Mouse (Mus musculus) embryonic facial prominence, embryonic 10.5 days (tissue): ENCODE data around the gene 1700019D03Rik. TPM values are rescaled to one million over a fixed set of nuclear protein-coding genes. Genes with fewer than 3 reads are reported as not detected.
"Not testable (repeated sequence)": the region's sequence is repeated elsewhere in the genome, so short reads cannot be mapped to it uniquely, and the experiment has no call there.

Experiments used
- DNase-seq: peaks from one replicate; pipeline ENCODE4 v3.0.0-alpha.2; 2017; ENCODE audit warnings: low spot score
- H3K27ac ChIP-seq: fragments of 300-500 bp; sonication (generic); replicated peaks from 2 replicates; pipeline ENCODE4 v1.5.1; 2016; ENCODE audit warnings: mild to moderate bottlenecking
- H3K27me3 ChIP-seq: fragments of 300-500 bp; sonication (generic); replicated peaks from 2 replicates; pipeline ENCODE4 v1.6.1; 2016; ENCODE audit warnings: low read depth, mild to moderate bottlenecking; ENCODE audit not compliant: poor library complexity, severe bottlenecking
- H3K36me3 ChIP-seq: fragments of 300-500 bp; sonication (generic); replicated peaks from 2 replicates; pipeline ENCODE4 v1.6.1; 2016; ENCODE audit warnings: mild to moderate bottlenecking, moderate library complexity
- H3K4me1 ChIP-seq: fragments of 300-500 bp; sonication (generic); 2 replicates; pipeline ENCODE4 v1.6.1; 2016
- H3K4me3 ChIP-seq: fragments of 300-500 bp; sonication (generic); 2 replicates; pipeline ENCODE4 v1.5.1; 2016; ENCODE audit warnings: mild to moderate bottlenecking, moderate library complexity
- H3K9me3 ChIP-seq: fragments of 300-500 bp; sonication (generic); 2 replicates; pipeline ENCODE4 v1.6.1; 2016; ENCODE audit warnings: mild to moderate bottlenecking
- WGBS: fragments of 180-500 bp; shearing (Covaris S2); methylation state at CpG from one replicate; pipeline ENCODE4 v1.1.7; 2016; 5-methylcytosine and 5-hydroxymethylcytosine counted together
- polyA plus RNA-seq: library from polyadenylated mRNA; unstranded; fragments of >200 nt; fragmentation: Nextera tagmentation; extraction: Ambion mirVana; gene quantifications from 2 replicates; pipeline ENCODE4 v1.2.1, GENCODE M21; 2016

1700019D03Rik gene
- polyA plus RNA-seq, 1 experiment from 2014 or later, result 4.6 TPM

GRCm38 (mm10) chr1:52952551-52953397 is 67.2 kb downstream of the 1700019D03Rik start:
- H3K27ac ChIP-seq, result peak overlapping the region; percentile 81
- peaks cover 22% of the 10 kb centered on the region for H3K27me3 ChIP-seq
- no peaks in the 10 kb centered on the region for H3K9me3 ChIP-seq
- H3K4me3 ChIP-seq, result peak overlapping the region; percentile 77
- WGBS, result under 1% methylated on average over 47 of the region's 47 CpGs
- H3K4me1 ChIP-seq, result peaks cover 25% of the 10 kb centered on the region
- H3K36me3 ChIP-seq, result no peaks in the 10 kb centered on the region
- DNase-seq, result peak; percentile 55

GRCm38 (mm10) chr1:52952143-52952542 is 67.8 kb downstream of the 1700019D03Rik start:
- H3K4me3 ChIP-seq, result peak overlapping the region; percentile 77
- peak overlapping the region; percentile 81 for H3K27ac ChIP-seq
- no peaks in the 10 kb centered on the region for H3K36me3 ChIP-seq
- peaks cover 25% of the 10 kb centered on the region for H3K4me1 ChIP-seq
- peaks cover 22% of the 10 kb centered on the region for H3K27me3 ChIP-seq
- WGBS, result 5% methylated on average over 5 of the region's 5 CpGs
- DNase-seq, result no peak
- H3K9me3 ChIP-seq, result no peaks in the 10 kb centered on the region

GRCm38 (mm10) chr1:52951146-52951868 is 68.7 kb downstream of the 1700019D03Rik start:
- peaks cover 25% of the 10 kb centered on the region for H3K4me1 ChIP-seq
- no peaks in the 10 kb centered on the region for H3K36me3 ChIP-seq
- H3K9me3 ChIP-seq, result no peaks in the 10 kb centered on the region
- no peak overlapping the region for H3K27ac ChIP-seq
- 58% methylated on average over 5 of the region's 5 CpGs for WGBS
- H3K27me3 ChIP-seq, result peaks cover 22% of the 10 kb centered on the region
- peak; percentile 18 for DNase-seq
- no peak overlapping the region for H3K4me3 ChIP-seq

- Histone ChIP-seq H3K27ac (no peak overlapping the region), H3K4me1 (peaks cover 15% of the 10 kb centered on the region), H3K4me3 (no peak overlapping the region), H3K27me3 (peaks cover 1% of the 10 kb centered on the region), H3K9me3 (no peaks in the 10 kb centered on the region), H3K36me3 (no peaks in the 10 kb centered on the region)
- DNase-seq, result no peak
- 85% methylated on average over 5 of the region's 5 CpGs for WGBS
Measured at GRCm38 (mm10) chr1:52947895-52948294, 72.1 kb downstream of the 1700019D03Rik start.

- H3K27ac ChIP-seq, result no peak overlapping the region
Measured at GRCm38 (mm10) chr1:52939021-52939420, 81.0 kb downstream of the 1700019D03Rik start.

GRCm38 (mm10) chr1:52934494-52934893 is 85.5 kb downstream of the 1700019D03Rik start:
- H3K27ac ChIP-seq, result no peak overlapping the region
- H3K27me3 ChIP-seq, result no peaks in the 10 kb centered on the region
- no peaks in the 10 kb centered on the region for H3K4me1 ChIP-seq
- H3K9me3 ChIP-seq, result peaks cover 11% of the 10 kb centered on the region; the same call in 1 of the 2 replicates
- DNase-seq, result no peak
- WGBS, result 92% methylated on average over 5 of the region's 5 CpGs
- no peak overlapping the region for H3K4me3 ChIP-seq
- H3K36me3 ChIP-seq, result no peaks in the 10 kb centered on the region

More at GRCm38 (mm10) chr1:52939021-52939420, 81.0 kb downstream of the 1700019D03Rik start:
- no peaks in the 10 kb centered on the region for H3K27me3 ChIP-seq
- no peak for DNase-seq
- H3K9me3 ChIP-seq, result peaks cover 11% of the 10 kb centered on the region; the same call in 1 of the 2 replicates
- WGBS, result 93% methylated on average over 1 of the region's 1 CpGs
- H3K36me3 ChIP-seq, result no peaks in the 10 kb centered on the region
- H3K4me3 ChIP-seq, result no peak overlapping the region
- H3K4me1 ChIP-seq, result no peaks in the 10 kb centered on the region

GRCm38 (mm10) chr1:52924482-52924881 is 95.5 kb downstream of the 1700019D03Rik start:
- H3K9me3 ChIP-seq, H3K4me3 ChIP-seq, H3K27me3 ChIP-seq, H3K36me3 ChIP-seq, DNase-seq, H3K4me1 ChIP-seq, H3K27ac ChIP-seq: not testable (repeated sequence)
- 63% methylated on average over 1 of the region's 1 CpGs for WGBS

- not testable (repeated sequence) for H3K4me3 ChIP-seq, DNase-seq, H3K27ac ChIP-seq, H3K4me1 ChIP-seq, H3K9me3 ChIP-seq, H3K27me3 ChIP-seq, H3K36me3 ChIP-seq
Measured at GRCm38 (mm10) chr1:52918897-52919296, 101.1 kb downstream of the 1700019D03Rik start.

- WGBS, result 92% methylated on average over 2 of the region's 2 CpGs
- Histone ChIP-seq H3K4me3 (no peak overlapping the region), H3K9me3 (no peaks in the 10 kb centered on the region), H3K36me3 (no peaks in the 10 kb centered on the region), H3K27me3 (no peaks in the 10 kb centered on the region), H3K4me1 (no peaks in the 10 kb centered on the region), H3K27ac (no peak overlapping the region)
- DNase-seq, result no peak
Measured at GRCm38 (mm10) chr1:52916655-52917054, 103.3 kb downstream of the 1700019D03Rik start.

- Histone ChIP-seq H3K36me3 (no peaks in the 10 kb centered on the region), H3K27ac (no peak overlapping the region), H3K9me3 (no peaks in the 10 kb centered on the region), H3K27me3 (no peaks in the 10 kb centered on the region), H3K4me3 (no peak overlapping the region), H3K4me1 (no peaks in the 10 kb centered on the region)
- DNase-seq, result no peak
- 87% methylated on average over 3 of the region's 3 CpGs for WGBS
Measured at GRCm38 (mm10) chr1:52909783-52910182, 110.2 kb downstream of the 1700019D03Rik start.

- no peaks in the 10 kb centered on the region for H3K4me1 ChIP-seq
- no peak for DNase-seq
- H3K27me3 ChIP-seq, result no peaks in the 10 kb centered on the region
- H3K4me3 ChIP-seq, result no peak overlapping the region
- H3K9me3 ChIP-seq, result no peaks in the 10 kb centered on the region
- H3K36me3 ChIP-seq, result no peaks in the 10 kb centered on the region
- no peak overlapping the region for H3K27ac ChIP-seq
- 82% methylated on average over 2 of the region's 2 CpGs for WGBS
Measured at GRCm38 (mm10) chr1:52884208-52884607, 135.8 kb downstream of the 1700019D03Rik start.
